Comparison of ENCODE assay signal across 8 mouse cellular contexts in genomic region chr19:5713730-5714129, GRCm38 (mm10). TPM values are rescaled to one million over a fixed set of nuclear protein-coding genes. Genes with fewer than 3 reads are reported as not detected.
A peak's percentile ranks its signal among the peaks of the same experiment; 100 is the strongest.
DNase-seq lines count a peak whose midpoint lies in the region; TF ChIP-seq lines count a peak whose summit lies in the region.

No protein-coding gene starts in this region.

- TF ChIP-seq CTCF in heart, adult 2 months (IDR thresholded peaks at IDR 0.05): no peak

- intact Hi-C loops in heart, adult 2 months (cut with DNase I): loop anchor here (2.0 kb wide), 1 partner anchor 21 kb away; no protein-coding TSS in a partner anchor
- intact Hi-C loops in left cerebral cortex, postnatal 25 days (cut with DNase I): loop anchor here (5.0 kb wide), 1 partner anchor 164 kb away; the partner anchor contains the start of genes Frmd8 and Slc25a45

- H3K79me2 ChIP-seq in heart, adult 2 months (replicated peaks; ENCODE audit: control insufficient read depth, insufficient read depth, low read length): no peaks in the 10 kb centered on the region

- WGBS in heart, adult 2 months: 3% methylated on average over 2 of the region's 2 CpGs

- no peak for TF ChIP-seq POLR2A in heart, adult 2 months (IDR thresholded peaks at IDR 0.05; ENCODE audit: insufficient read depth, low read depth, low read length)

- no peak for TF ChIP-seq EP300 in heart, adult 2 months (IDR thresholded peaks at IDR 0.05; ENCODE audit: insufficient read depth, low read depth, low read length)

- no peak overlapping the region for H3K4me3 ChIP-seq in heart, adult 2 months

- peaks cover 4% of the 10 kb centered on the region; the same call in 1 of the 2 replicates for H3K36me3 ChIP-seq in heart, adult 2 months (ENCODE audit: control insufficient read depth, insufficient read depth, low read length)

- H3K4me1 ChIP-seq in heart, adult 2 months (ENCODE audit: control insufficient read depth, insufficient read depth, low read length): peaks cover 9% of the 10 kb centered on the region

- H3K27ac ChIP-seq in heart, adult 2 months: peak overlapping the region; percentile 64

- no peak overlapping the region for H3K9ac ChIP-seq in heart, adult 2 months (ENCODE audit: low read depth, low read length)

- DNase-seq in adrenal gland, adult (ENCODE audit: inconsistent age in 2 of 2, low spot score in 1 of 2): peak; percentile 58 to 83
- DNase-seq in adrenal gland, postnatal 4 days (ENCODE audit: low spot score in 2 of 2): no peak
- peak; percentile 77 for DNase-seq in adrenal gland, postnatal 14 days
- DNase-seq in heart, adult 2 months: peak; percentile 77 to 87
- peak; percentile 80 for DNase-seq in kidney, postnatal 10 days
- DNase-seq in lung, postnatal 25 days (ENCODE audit: low spot score): peak; percentile 88
- DNase-seq in layer of hippocampus, adult 18-20 months (ENCODE audit: low spot score in 2 of 2): no peak
- DNase-seq in left cerebral cortex, postnatal 25 days (ENCODE audit: low spot score in 2 of 2): no peak

- no peaks in the 10 kb centered on the region for H3K27me3 ChIP-seq in heart, adult 2 months (ENCODE audit: control insufficient read depth, insufficient read depth, low read length)

RNA-seq across cellular contexts. Expression of gene Kcnk7, which starts 9.6 kb away (rescaled TPM):
- total RNA-seq in adrenal gland, postnatal 4 days (2021): not detected
- total RNA-seq in adrenal gland, postnatal 14 days (2021): not detected in 2 replicates
- not detected for total RNA-seq in heart, adult 2 months (2021)
- polyA plus RNA-seq in heart, adult 2 months (2012; rRNA removed): not detected in 2 replicates
- total RNA-seq in layer of hippocampus, adult 18-20 months (2021): not detected
- total RNA-seq in left cerebral cortex, postnatal 25 days (2021): not detected

RNA-seq across cellular contexts. Expression of gene Ehbp1l1, which starts 12.4 kb away (rescaled TPM):
- 10 to 100 TPM; 34.9 to 35.6 TPM for total RNA-seq in adrenal gland, postnatal 4 days (2021)
- 29.1 and 29.3 TPM in 2 replicates for total RNA-seq in adrenal gland, postnatal 14 days (2021)
- 100 to 1,000 TPM; 128 to 137 TPM for total RNA-seq in heart, adult 2 months (2021)
- polyA plus RNA-seq in heart, adult 2 months (2012; rRNA removed): 100 and 121 TPM in 2 replicates
- 10 to 100 TPM; 13.9 to 17.2 TPM for total RNA-seq in layer of hippocampus, adult 18-20 months (2021)
- total RNA-seq in left cerebral cortex, postnatal 25 days (2021): 10 to 100 TPM; 24.6 to 27.3 TPM

RNA-seq across cellular contexts. Expression of gene Fam89b, which starts 15.7 kb away (rescaled TPM):
- total RNA-seq in adrenal gland, postnatal 4 days (2021): 10 to 100 TPM; 63.5 to 67.5 TPM
- total RNA-seq in adrenal gland, postnatal 14 days (2021): 41.3 and 50.4 TPM in 2 replicates
- 10 to 100 TPM; 24.2 to 26.3 TPM for total RNA-seq in heart, adult 2 months (2021)
- 75.7 and 80.7 TPM in 2 replicates for polyA plus RNA-seq in heart, adult 2 months (2012; rRNA removed)
- total RNA-seq in layer of hippocampus, adult 18-20 months (2021): 10 to 100 TPM; 28.5 to 28.6 TPM
- total RNA-seq in left cerebral cortex, postnatal 25 days (2021): 10 to 100 TPM; 30.0 to 30.2 TPM

RNA-seq across cellular contexts. Expression of gene Pcnx3, which starts 25.0 kb away (rescaled TPM):
- 100 to 1,000 TPM; 117 to 123 TPM for total RNA-seq in adrenal gland, postnatal 4 days (2021)
- total RNA-seq in adrenal gland, postnatal 14 days (2021): 75.1 and 78.4 TPM in 2 replicates
- 10 to 100 TPM; 17.5 to 18.6 TPM for total RNA-seq in heart, adult 2 months (2021)
- polyA plus RNA-seq in heart, adult 2 months (2012; rRNA removed): 33.6 and 40.1 TPM in 2 replicates
- 10 to 100 TPM; 58.3 to 68.6 TPM for total RNA-seq in layer of hippocampus, adult 18-20 months (2021)
- total RNA-seq in left cerebral cortex, postnatal 25 days (2021): 10 to 100 TPM; 63.6 to 67.9 TPM

RNA-seq across cellular contexts. Expression of gene Map3k11, which starts 25.2 kb away (rescaled TPM):
- 10 to 100 TPM; 56.9 to 57.4 TPM for total RNA-seq in adrenal gland, postnatal 4 days (2021)
- total RNA-seq in adrenal gland, postnatal 14 days (2021): 50.4 and 51.2 TPM in 2 replicates
- 10 to 100 TPM; 20.8 to 23.2 TPM for total RNA-seq in heart, adult 2 months (2021)
- 31.5 and 31.9 TPM in 2 replicates for polyA plus RNA-seq in heart, adult 2 months (2012; rRNA removed)
- total RNA-seq in layer of hippocampus, adult 18-20 months (2021): 10 to 100 TPM; 17.6 to 18.1 TPM
- 10 to 100 TPM; 16.1 to 17.2 TPM for total RNA-seq in left cerebral cortex, postnatal 25 days (2021)

Comparison
In these comparisons a context has a peak if more than half of its experiments do, and no peak if none do; other contexts are left out.
1. DNase-seq: peak in adrenal gland, adult (2 of 2), adrenal gland, postnatal 14 days (single experiment), heart, adult 2 months (2 of 2), kidney, postnatal 10 days (single experiment) and lung, postnatal 25 days (single experiment); none in adrenal gland, postnatal 4 days (0 of 2), layer of hippocampus, adult 18-20 months (0 of 2) and left cerebral cortex, postnatal 25 days (0 of 2).